In genomic region chr5:114695775-114696174, GRCm38 (mm10) we compare ENCODE assay signal across 19 mouse cellular contexts. TPM values are rescaled to one million over a fixed set of nuclear protein-coding genes. Genes with fewer than 3 reads are reported as not detected.
DNase-seq lines count a peak whose midpoint lies in the region; ATAC-seq and TF ChIP-seq lines count a peak whose summit lies in the region.
"Had no signal": no experiment of that assay in that cellular context is flagged by ENCODE, and none has a peak within 500 bp of the region (broad histone marks: within the 10 kb centered on the region; RNA-seq: fewer than 3 reads in every experiment).

No protein-coding gene starts in this region.

- H3K4me3 ChIP-seq in kidney, adult 2 months (ENCODE audit: insufficient read depth, low read depth, low read length), result no peak overlapping the region
- no peak overlapping the region for H3K4me3 ChIP-seq in kidney, embryonic 16.5 days (ENCODE audit: low read length)
- H3K4me3 ChIP-seq in ES-Bruce4 (ENCODE audit: low read depth, low read length), result no peak overlapping the region
- H3K4me3 ChIP-seq: hindbrain, embryonic 10.5 days; limb, embryonic 10.5 days; liver, embryonic 13.5 days; midbrain, embryonic 12.5 days; myocyte had no signal

- H3K4me2 ChIP-seq in kidney, embryonic 16.5 days (replicated peaks; ENCODE audit: low read depth, low read length), result no peak overlapping the region
- H3K4me2 ChIP-seq: liver, embryonic 13.5 days; midbrain, embryonic 12.5 days had no signal

- no peaks in the 10 kb centered on the region for H3K36me3 ChIP-seq in kidney, adult 2 months (ENCODE audit: control insufficient read depth, insufficient read depth, low read length)
- H3K36me3 ChIP-seq in kidney, embryonic 16.5 days (ENCODE audit: insufficient read depth, low read length), result no peaks in the 10 kb centered on the region
- H3K36me3 ChIP-seq in ES-Bruce4 (ENCODE audit: control insufficient read depth, insufficient read depth, low read length, poor library complexity, severe bottlenecking), result no peaks in the 10 kb centered on the region
- H3K36me3 ChIP-seq: G1E; hindbrain, embryonic 10.5 days; limb, embryonic 10.5 days; liver, embryonic 13.5 days; midbrain, embryonic 12.5 days had no signal

- ATAC-seq in kidney, embryonic 16.5 days (ENCODE audit: low FRiP score, low TSS enrichment), result no peak
- ATAC-seq in erythroblast, adult 5-6 weeks (replicated peaks; ENCODE audit: low FRiP score, poor library complexity, severe bottlenecking), result no peak

- H3K4me1 ChIP-seq in kidney, adult 2 months (ENCODE audit: control insufficient read depth, insufficient read depth, low read length), result no peaks in the 10 kb centered on the region
- H3K4me1 ChIP-seq in kidney, embryonic 16.5 days (ENCODE audit: insufficient read depth, low read length), result peaks cover 5% of the 10 kb centered on the region; the same call in 1 of the 2 replicates
- no peaks in the 10 kb centered on the region for H3K4me1 ChIP-seq in ES-Bruce4 (ENCODE audit: control insufficient read depth, insufficient read depth, low read length)

- no peak for DNase-seq in kidney, adult 2 months
- DNase-seq in 416B (ENCODE audit: low read depth), result peak; percentile 72
- no peak for DNase-seq in brain, embryonic 14.5 days (ENCODE audit: low read depth)
- DNase-seq in thymus, adult 18-20 months, result no peak
- DNase-seq: cerebellum, postnatal 36 days; gastrocnemius, postnatal 36 days; kidney, adult 11 months; kidney, postnatal 4 days; liver, embryonic 13.5 days; lung, postnatal 36 days; right cerebral cortex, postnatal 14 days had no signal

- H3K9ac ChIP-seq in kidney, embryonic 16.5 days (replicated peaks; ENCODE audit: low read length), result no peak overlapping the region
- no peak overlapping the region for H3K9ac ChIP-seq in ES-Bruce4 (ENCODE audit: low read depth, poor library complexity, severe bottlenecking)
- H3K9ac ChIP-seq: liver, embryonic 13.5 days; midbrain, embryonic 12.5 days had no signal

- TF ChIP-seq CTCF in kidney, adult 2 months (conservative IDR thresholded peaks at IDR 0.05; ENCODE audit: insufficient read depth, insufficient read length, low read depth, low read length), result peak; percentile 32
- peak; percentile 2 for TF ChIP-seq CTCF in ES-Bruce4 (IDR thresholded peaks at IDR 0.05; ENCODE audit: low read depth, low read length)
- TF ChIP-seq CTCF in brain, embryonic 14.5 days (IDR thresholded peaks at IDR 0.05; ENCODE audit: borderline replicate concordance, extremely low read depth, insufficient read depth, insufficient read length), result peak; percentile 11; the same call in 1 of the 2 replicates

- H3K9me3 ChIP-seq in kidney, embryonic 16.5 days (ENCODE audit: low read length), result no peaks in the 10 kb centered on the region
- H3K9me3 ChIP-seq in ES-Bruce4 (replicated peaks; ENCODE audit: control insufficient read depth, insufficient read depth, low read length, poor library complexity, severe bottlenecking), result no peaks in the 10 kb centered on the region
- H3K9me3 ChIP-seq: G1E; hindbrain, embryonic 10.5 days; limb, embryonic 10.5 days; liver, embryonic 13.5 days; midbrain, embryonic 12.5 days had no signal

- 51% methylated on average over 5 of the region's 5 CpGs for WGBS in kidney, adult 2 months
- WGBS in kidney, embryonic 16.5 days, result 67% methylated on average over 5 of the region's 5 CpGs

- TF ChIP-seq POLR2A in kidney, adult 2 months (IDR thresholded peaks at IDR 0.05; ENCODE audit: low read depth, low read length), result no peak
- TF ChIP-seq POLR2A in ES-Bruce4 (IDR thresholded peaks at IDR 0.05; ENCODE audit: insufficient read depth, low read length), result no peak
- TF ChIP-seq POLR2A in brain, embryonic 14.5 days (IDR thresholded peaks at IDR 0.05; ENCODE audit: borderline replicate concordance, extremely low read depth, insufficient read depth, insufficient read length, poor library complexity, severe bottlenecking), result no peak

- H3K27me3 ChIP-seq in kidney, adult 2 months (replicated peaks; ENCODE audit: control insufficient read depth, insufficient read depth, low read length), result no peaks in the 10 kb centered on the region
- H3K27me3 ChIP-seq in kidney, embryonic 16.5 days (ENCODE audit: insufficient read depth, low read length), result no peaks in the 10 kb centered on the region
- no peaks in the 10 kb centered on the region for H3K27me3 ChIP-seq in ES-Bruce4 (ENCODE audit: control insufficient read depth, insufficient read depth, low read length, poor library complexity, severe bottlenecking)

- no peak overlapping the region for H3K27ac ChIP-seq in kidney, adult 2 months (ENCODE audit: insufficient read depth, low read depth, low read length)
- H3K27ac ChIP-seq in kidney, embryonic 16.5 days (ENCODE audit: low read length), result no peak overlapping the region
- H3K27ac ChIP-seq in ES-Bruce4 (ENCODE audit: insufficient read depth, low read length), result no peak overlapping the region
- H3K27ac ChIP-seq: hindbrain, embryonic 10.5 days; limb, embryonic 10.5 days; liver, embryonic 13.5 days; midbrain, embryonic 12.5 days had no signal

- no peak for TF ChIP-seq EP300 in ES-Bruce4 (IDR thresholded peaks at IDR 0.05; ENCODE audit: insufficient read depth, low read depth, low read length)

RNA-seq across cellular contexts. Expression of gene Gltp, which starts 5.0 kb away (rescaled TPM):
- polyA plus RNA-seq in kidney, adult 2 months (2012; rRNA removed), result 89.1 and 95.7 TPM in 2 replicates
- polyA plus RNA-seq in kidney, embryonic 16.5 days (2015; fragmentation: Nextera tagmentation; extraction: Ambion mirVana), result 86.0 and 89.6 TPM in 2 replicates
- polyA plus RNA-seq in ES-Bruce4 (2011; ENCODE audit: insufficient read depth, insufficient read length, low read depth, missing spikeins), result 60.0 and 61.9 TPM in 2 replicates
- polyA plus RNA-seq in brain, embryonic 14.5 days (2012; rRNA removed), result 29.3 and 33.1 TPM in 2 replicates
- total RNA-seq in erythroblast, adult 5-6 weeks (2015; ENCODE audit: low replicate concordance), result 54.8 and 68.4 TPM in 2 replicates
- total RNA-seq in erythroblast, adult 5-6 weeks (2017; ENCODE audit: low replicate concordance), result 13.0 and 31.2 TPM in 2 replicates

RNA-seq across cellular contexts. Expression of gene Tchp, which starts 11.8 kb away (rescaled TPM):
- polyA plus RNA-seq in kidney, adult 2 months (2012; rRNA removed), result 11.4 and 12.1 TPM in 2 replicates
- 15.5 and 16.1 TPM in 2 replicates for polyA plus RNA-seq in kidney, embryonic 16.5 days (2015; fragmentation: Nextera tagmentation; extraction: Ambion mirVana)
- polyA plus RNA-seq in ES-Bruce4 (2011; ENCODE audit: insufficient read depth, insufficient read length, low read depth, missing spikeins), result 11.2 and 11.5 TPM in 2 replicates
- 31.1 and 32.2 TPM in 2 replicates for polyA plus RNA-seq in brain, embryonic 14.5 days (2012; rRNA removed)
- 1.2 and 4.4 TPM in 2 replicates for total RNA-seq in erythroblast, adult 5-6 weeks (2015; ENCODE audit: low replicate concordance)
- total RNA-seq in erythroblast, adult 5-6 weeks (2017; ENCODE audit: low replicate concordance), result 2.0 and 4.5 TPM in 2 replicates

RNA-seq across cellular contexts. Expression of gene Trpv4, which starts 37.6 kb away (rescaled TPM):
- 127 and 164 TPM in 2 replicates for polyA plus RNA-seq in kidney, adult 2 months (2012; rRNA removed)
- 33.4 and 33.6 TPM in 2 replicates for polyA plus RNA-seq in kidney, embryonic 16.5 days (2015; fragmentation: Nextera tagmentation; extraction: Ambion mirVana)
- 3.9 and 4.2 TPM in 2 replicates for polyA plus RNA-seq in ES-Bruce4 (2011; ENCODE audit: insufficient read depth, insufficient read length, low read depth, missing spikeins)
- 1.5 and 1.7 TPM in 2 replicates for polyA plus RNA-seq in brain, embryonic 14.5 days (2012; rRNA removed)
- total RNA-seq in erythroblast, adult 5-6 weeks (2015; ENCODE audit: low replicate concordance), result 0.42 TPM in 1 of 2 replicates, not detected in the other
- total RNA-seq in erythroblast, adult 5-6 weeks (2017; ENCODE audit: low replicate concordance), result not detected in 2 replicates
- total RNA-seq: G1E had no signal
